Mouse (Mus musculus): Measurements from ENCODE around the gene Cog3. TPM values are rescaled to one million over a fixed set of nuclear protein-coding genes. Genes with fewer than 3 reads are reported as not detected.
A peak's percentile ranks its signal among the peaks of the same experiment; 100 is the strongest.

Cog3 gene
- polyA plus RNA-seq, 1 experiment from 2014 or later: 19.2 TPM

DNA sequence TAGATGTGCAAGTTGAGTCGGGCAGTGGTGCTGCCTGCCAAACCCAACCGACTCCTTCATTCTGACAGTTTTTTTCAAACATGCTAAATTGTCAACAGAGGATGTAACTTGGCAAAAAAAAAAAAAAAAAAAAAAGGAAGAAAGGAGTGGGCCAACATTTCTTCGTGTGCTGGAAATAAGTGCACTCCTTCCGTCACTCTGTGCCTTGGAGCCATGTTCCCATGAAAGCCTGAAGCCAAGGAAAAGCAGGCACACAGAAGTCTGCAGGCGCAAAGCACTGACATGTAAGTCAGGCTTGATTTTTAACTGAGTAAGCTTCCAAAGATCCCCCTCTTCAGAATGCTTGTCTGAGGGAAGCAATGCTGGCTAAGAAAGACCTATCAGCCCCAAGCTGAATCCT is 41.6 kb downstream of the Cog3 start:
- Histone ChIP-seq H3K27me3 (ENCODE audit: low read depth, poor library complexity, severe bottlenecking) (no peaks in the 10 kb centered on the region), H3K4me3 (no peak overlapping the region), H3K4me1 (peaks cover 8% of the 10 kb centered on the region), H3K9me3 (replicated peaks) (no peaks in the 10 kb centered on the region), H3K36me3 (peaks cover 82% of the 10 kb centered on the region), H3K27ac (replicated peaks) (no peak overlapping the region)
- no peak for DNase-seq (ENCODE audit: low spot score)
- WGBS: 92% methylated on average over 5 of the region's 5 CpGs

DNA sequence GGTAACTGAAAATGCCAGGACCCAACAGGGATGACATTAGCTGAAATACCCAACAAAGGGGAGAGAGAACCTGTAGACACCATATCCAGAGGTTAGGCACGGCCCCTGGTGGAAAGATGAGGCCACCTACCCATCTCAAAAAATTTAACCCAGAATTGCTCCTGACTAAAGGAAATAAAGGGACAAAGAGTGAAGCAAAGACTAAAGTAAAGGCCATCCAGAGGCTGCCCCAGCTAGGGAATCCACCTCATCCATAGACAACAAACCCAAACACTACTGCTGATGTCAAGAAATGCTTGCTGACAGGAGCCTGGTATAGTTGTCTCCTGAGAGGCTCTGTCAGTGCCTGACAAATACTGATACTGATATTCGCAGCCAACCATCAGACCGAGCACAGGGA is 42.6 kb downstream of the Cog3 start:
- no peak for DNase-seq (ENCODE audit: low spot score)
- peaks cover 13% of the 10 kb centered on the region for H3K4me1 ChIP-seq
- H3K27me3 ChIP-seq (ENCODE audit: low read depth, poor library complexity, severe bottlenecking): no peaks in the 10 kb centered on the region
- no peak overlapping the region for H3K27ac ChIP-seq (replicated peaks)
- peaks cover 77% of the 10 kb centered on the region for H3K36me3 ChIP-seq
- no peak overlapping the region for H3K4me3 ChIP-seq
- no peaks in the 10 kb centered on the region for H3K9me3 ChIP-seq (replicated peaks)
- WGBS: 99% methylated on average over 3 of the region's 3 CpGs

GRCm38 (mm10) chr14:75708986-75709385 is 45.3 kb downstream of the Cog3 start:
- no peaks in the 10 kb centered on the region for H3K27me3 ChIP-seq (ENCODE audit: low read depth, poor library complexity, severe bottlenecking)
- DNase-seq (ENCODE audit: low spot score): no peak
- H3K4me3 ChIP-seq: no peak overlapping the region
- H3K4me1 ChIP-seq: peaks cover 13% of the 10 kb centered on the region
- 98% methylated on average over 1 of the region's 1 CpGs for WGBS
- no peaks in the 10 kb centered on the region for H3K9me3 ChIP-seq (replicated peaks)
- H3K36me3 ChIP-seq: peaks cover 78% of the 10 kb centered on the region
- no peak overlapping the region for H3K27ac ChIP-seq (replicated peaks)

- 30% methylated on average over 7 of the region's 7 CpGs for WGBS
- no peaks in the 10 kb centered on the region for H3K27me3 ChIP-seq (ENCODE audit: low read depth, poor library complexity, severe bottlenecking)
- H3K4me1 ChIP-seq: peaks cover 13% of the 10 kb centered on the region
- no peak overlapping the region for H3K27ac ChIP-seq (replicated peaks)
- H3K9me3 ChIP-seq (replicated peaks): no peaks in the 10 kb centered on the region
- no peak overlapping the region for H3K4me3 ChIP-seq
- H3K36me3 ChIP-seq: peaks cover 81% of the 10 kb centered on the region
- peak; percentile 20 for DNase-seq (ENCODE audit: low spot score)
Observed at GRCm38 (mm10) chr14:75707771-75708170, 46.5 kb downstream of the Cog3 start.

DNA sequence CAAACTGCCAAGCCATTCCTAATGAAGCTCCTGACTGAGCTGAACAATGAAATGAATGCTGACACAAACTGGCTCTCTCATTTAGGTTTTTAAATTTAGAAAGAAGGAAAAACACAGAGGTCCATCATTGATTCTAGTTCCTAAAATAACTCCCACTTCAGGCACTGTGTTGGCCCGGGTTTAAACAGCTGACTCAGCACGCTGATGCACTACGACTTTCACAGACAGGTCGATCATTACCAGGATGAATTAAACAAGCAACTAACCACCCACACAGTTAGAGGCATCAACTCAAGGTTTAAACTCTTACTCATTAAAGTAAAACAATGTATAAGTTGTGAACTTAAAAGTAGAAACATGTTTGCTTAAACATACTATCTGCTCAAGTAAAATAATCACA is 47.7 kb downstream of the Cog3 start:
- peaks cover 13% of the 10 kb centered on the region for H3K4me1 ChIP-seq
- peaks cover 74% of the 10 kb centered on the region for H3K36me3 ChIP-seq
- H3K27me3 ChIP-seq (ENCODE audit: low read depth, poor library complexity, severe bottlenecking): no peaks in the 10 kb centered on the region
- no peak overlapping the region for H3K4me3 ChIP-seq
- H3K27ac ChIP-seq (replicated peaks): no peak overlapping the region
- 93% methylated on average over 4 of the region's 4 CpGs for WGBS
- DNase-seq (ENCODE audit: low spot score): no peak
- no peaks in the 10 kb centered on the region for H3K9me3 ChIP-seq (replicated peaks)

DNA sequence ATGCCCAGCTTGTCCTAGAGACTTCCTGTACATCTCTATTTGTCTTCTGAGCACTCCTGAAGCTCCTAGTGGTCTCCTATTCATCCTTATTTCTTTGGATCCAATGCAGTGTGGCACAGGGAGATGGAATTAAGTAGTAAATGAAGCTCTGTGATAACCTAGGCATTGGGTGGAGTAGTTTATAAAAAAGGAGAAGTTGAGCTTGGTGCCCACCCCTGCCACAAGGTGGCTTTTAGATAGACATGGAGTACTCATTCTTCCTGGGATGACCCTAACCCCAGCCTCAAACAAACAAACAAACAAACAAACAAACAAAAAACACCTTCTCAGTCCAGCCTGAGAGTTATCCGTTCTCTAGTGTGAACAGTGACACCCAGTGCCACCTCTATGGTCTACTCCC is 56.4 kb downstream of the Cog3 start:
- Histone ChIP-seq H3K4me1 (no peaks in the 10 kb centered on the region; the same call in 1 of the 2 replicates), H3K9me3 (replicated peaks) (peaks cover 7% of the 10 kb centered on the region; the same call in 1 of the 2 replicates), H3K27ac (replicated peaks) (no peak overlapping the region), H3K4me3 (no peak overlapping the region), H3K27me3 (ENCODE audit: low read depth, poor library complexity, severe bottlenecking) (no peaks in the 10 kb centered on the region), H3K36me3 (peaks cover 13% of the 10 kb centered on the region)
- 97% methylated on average over 1 of the region's 1 CpGs for WGBS
- no peak for DNase-seq (ENCODE audit: low spot score)

DNA sequence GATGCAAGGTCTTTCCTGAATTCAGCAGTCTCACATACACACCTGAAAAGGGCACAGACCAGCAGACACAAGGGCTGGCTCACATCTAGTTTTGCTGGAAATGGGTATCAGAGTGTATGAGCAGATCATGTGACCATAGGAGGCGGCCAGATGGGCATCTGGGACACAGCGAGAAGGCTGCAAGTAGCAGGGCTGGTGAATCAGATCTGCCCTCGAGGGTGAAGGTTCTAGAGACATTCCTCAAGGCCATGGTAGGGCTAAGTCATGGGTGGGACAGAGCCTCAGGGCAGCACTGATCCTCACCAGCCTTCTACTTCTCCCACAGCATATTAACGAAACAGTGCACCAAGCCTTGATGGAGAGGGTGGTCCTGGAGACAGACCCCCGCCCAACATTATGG is 58.2 kb downstream of the Cog3 start:
- H3K4me1 ChIP-seq: no peaks in the 10 kb centered on the region; the same call in 1 of the 2 replicates
- H3K9me3 ChIP-seq (replicated peaks): peaks cover 7% of the 10 kb centered on the region; the same call in 1 of the 2 replicates
- H3K27ac ChIP-seq (replicated peaks): no peak overlapping the region
- H3K4me3 ChIP-seq: no peak overlapping the region
- 88% methylated on average over 5 of the region's 5 CpGs for WGBS
- H3K27me3 ChIP-seq (ENCODE audit: low read depth, poor library complexity, severe bottlenecking): no peaks in the 10 kb centered on the region
- no peak for DNase-seq (ENCODE audit: low spot score)
- H3K36me3 ChIP-seq: peaks cover 2% of the 10 kb centered on the region

DNA sequence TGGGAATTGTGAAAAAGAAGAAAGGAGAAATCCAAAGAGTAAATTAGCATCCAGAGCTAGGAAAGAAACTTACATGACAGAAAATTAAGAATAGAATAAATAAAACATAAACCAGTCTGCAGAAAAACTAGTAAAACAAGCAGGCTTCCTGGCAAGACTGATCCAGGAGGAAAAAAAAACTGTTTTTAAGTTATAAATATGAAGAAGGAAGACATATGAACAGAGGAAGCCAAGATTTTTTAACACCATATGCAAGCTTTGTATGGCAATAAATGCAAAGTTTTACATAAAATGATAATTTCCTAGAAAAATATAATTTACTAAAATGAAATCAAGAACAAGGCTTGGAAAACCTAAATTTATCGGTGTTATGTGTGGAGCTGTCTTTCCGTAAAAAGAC is 63.9 kb downstream of the Cog3 start:
- Histone ChIP-seq H3K36me3 (no peaks in the 10 kb centered on the region), H3K9me3 (replicated peaks) (peaks cover 7% of the 10 kb centered on the region; the same call in 1 of the 2 replicates), H3K4me1 (no peaks in the 10 kb centered on the region), H3K27ac (replicated peaks) (no peak overlapping the region), H3K4me3 (no peak overlapping the region), H3K27me3 (ENCODE audit: low read depth, poor library complexity, severe bottlenecking) (no peaks in the 10 kb centered on the region)
- 95% methylated on average over 2 of the region's 2 CpGs for WGBS
- no peak for DNase-seq (ENCODE audit: low spot score)

DNA sequence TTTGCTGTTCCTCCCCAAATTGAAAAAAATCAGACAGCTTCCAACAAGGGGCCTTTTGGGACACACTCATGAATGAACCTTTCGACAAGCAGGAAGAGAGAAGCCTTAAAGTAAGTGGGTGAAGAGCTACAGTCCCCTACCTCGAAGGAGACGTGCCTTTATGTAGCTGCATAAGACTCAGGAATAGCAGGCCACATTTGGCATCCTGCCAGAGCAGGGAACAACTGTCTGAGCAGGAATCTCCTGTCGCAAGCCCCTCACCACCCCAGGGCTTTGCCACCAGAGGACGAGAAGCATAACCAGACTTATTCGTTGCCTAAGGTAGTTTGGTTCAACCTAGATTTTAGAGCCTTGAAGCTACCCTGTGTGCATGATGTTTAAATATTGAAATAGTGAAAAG is 78.0 kb downstream of the Cog3 start:
- DNase-seq (ENCODE audit: low spot score): no peak
- Histone ChIP-seq H3K4me3 (no peak overlapping the region), H3K36me3 (no peaks in the 10 kb centered on the region), H3K9me3 (replicated peaks) (no peaks in the 10 kb centered on the region), H3K27me3 (ENCODE audit: low read depth, poor library complexity, severe bottlenecking) (no peaks in the 10 kb centered on the region), H3K27ac (replicated peaks) (no peak overlapping the region), H3K4me1 (peaks cover 4% of the 10 kb centered on the region; the same call in 1 of the 2 replicates)
- 87% methylated on average over 6 of the region's 6 CpGs for WGBS

DNA sequence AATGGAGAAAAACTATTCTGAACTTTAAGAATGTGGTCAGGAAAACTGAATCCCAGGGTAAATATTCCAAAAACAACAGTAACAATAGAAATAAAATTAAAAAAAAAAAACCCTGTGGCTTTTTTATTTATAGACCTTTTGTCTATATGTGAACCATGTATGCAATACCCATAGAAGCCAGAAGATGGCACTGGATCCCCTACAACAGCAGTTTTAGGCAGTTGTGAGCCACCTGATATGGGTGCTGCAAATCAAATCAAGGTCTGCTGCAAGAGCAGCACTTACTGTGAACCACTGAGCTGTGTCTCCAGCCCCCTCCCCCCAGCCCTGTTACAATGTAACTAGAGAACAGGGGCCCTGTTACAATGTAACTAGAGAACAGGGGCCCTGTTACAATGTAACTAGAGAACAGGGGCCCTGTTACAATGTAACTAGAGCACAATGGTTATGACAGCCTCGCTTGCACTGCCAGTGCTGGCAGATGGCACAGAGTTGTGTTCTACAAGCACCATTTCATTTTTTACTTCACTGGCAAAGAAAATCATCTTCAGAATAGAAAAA is 85.2 kb downstream of the Cog3 start:
- WGBS: 96% methylated on average over 1 of the region's 1 CpGs
- H3K9me3 ChIP-seq (replicated peaks): no peaks in the 10 kb centered on the region
- no peaks in the 10 kb centered on the region for H3K36me3 ChIP-seq
- H3K27me3 ChIP-seq (ENCODE audit: low read depth, poor library complexity, severe bottlenecking): no peaks in the 10 kb centered on the region
- no peak for DNase-seq (ENCODE audit: low spot score)
- no peak overlapping the region for H3K27ac ChIP-seq (replicated peaks)
- no peaks in the 10 kb centered on the region for H3K4me1 ChIP-seq
- no peak overlapping the region for H3K4me3 ChIP-seq

DNA sequence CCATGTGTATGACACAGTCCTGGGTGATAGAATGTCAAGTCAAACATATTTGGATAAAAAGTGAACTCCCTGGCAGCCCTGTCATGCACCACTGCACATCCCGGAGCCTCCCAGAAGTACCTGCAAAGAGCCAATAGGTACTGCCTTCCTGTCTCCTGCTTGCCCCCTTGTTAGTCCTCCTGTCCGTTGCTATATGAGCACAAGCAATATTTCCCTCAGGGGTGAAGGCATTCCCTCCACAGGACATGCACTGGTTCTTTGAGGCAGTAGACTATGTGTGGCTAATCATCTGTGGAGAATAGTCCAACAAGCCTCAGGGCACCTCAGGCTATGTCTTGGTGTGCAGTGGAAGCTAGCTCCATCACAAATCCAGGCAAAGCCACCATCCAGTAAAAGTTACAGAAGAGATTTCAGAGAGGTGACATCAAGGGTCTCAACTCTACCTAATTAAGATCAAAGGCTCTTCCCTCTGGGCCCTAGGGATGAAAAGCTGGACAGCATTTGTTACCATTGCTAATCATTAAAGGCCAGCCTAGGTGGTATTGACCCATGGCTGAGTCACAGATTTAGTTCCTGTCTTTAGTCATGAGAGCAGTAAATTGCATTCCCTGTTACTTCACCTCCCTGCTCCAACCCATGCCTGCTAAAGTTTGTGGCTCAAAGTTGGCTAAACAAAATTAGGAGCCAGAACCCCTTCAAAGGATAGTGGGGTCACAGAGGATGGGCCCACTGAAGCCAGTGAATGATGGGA is 88.7 kb downstream of the Cog3 start:
- H3K4me3 ChIP-seq: no peak overlapping the region
- no peak overlapping the region for H3K27ac ChIP-seq (replicated peaks)
- no peaks in the 10 kb centered on the region for H3K9me3 ChIP-seq (replicated peaks)
- H3K36me3 ChIP-seq: no peaks in the 10 kb centered on the region
- no peaks in the 10 kb centered on the region for H3K27me3 ChIP-seq (ENCODE audit: low read depth, poor library complexity, severe bottlenecking)
- H3K4me1 ChIP-seq: no peaks in the 10 kb centered on the region
- 70% methylated on average over 2 of the region's 2 CpGs for WGBS
- no peak for DNase-seq (ENCODE audit: low spot score)

- Histone ChIP-seq H3K9me3 (replicated peaks) (no peaks in the 10 kb centered on the region), H3K36me3 (no peaks in the 10 kb centered on the region), H3K27ac (replicated peaks) (no peak overlapping the region), H3K4me3 (no peak overlapping the region), H3K27me3 (ENCODE audit: low read depth, poor library complexity, severe bottlenecking) (no peaks in the 10 kb centered on the region), H3K4me1 (peaks cover 4% of the 10 kb centered on the region; the same call in 1 of the 2 replicates)
- no peak for DNase-seq (ENCODE audit: low spot score)
- WGBS: 86% methylated on average over 8 of the region's 8 CpGs
Observed at GRCm38 (mm10) chr14:75661548-75661947, 92.8 kb downstream of the Cog3 start.

GRCm38 (mm10) chr14:75660936-75661335 is 93.4 kb downstream of the Cog3 start:
- Histone ChIP-seq H3K27me3 (ENCODE audit: low read depth, poor library complexity, severe bottlenecking) (no peaks in the 10 kb centered on the region), H3K27ac (replicated peaks) (no peak overlapping the region), H3K4me1 (peaks cover 5% of the 10 kb centered on the region; the same call in 1 of the 2 replicates), H3K36me3 (no peaks in the 10 kb centered on the region), H3K9me3 (replicated peaks) (no peaks in the 10 kb centered on the region), H3K4me3 (no peak overlapping the region)
- 95% methylated on average over 6 of the region's 6 CpGs for WGBS
- no peak for DNase-seq (ENCODE audit: low spot score)

Measured in midbrain, embryonic 10.5 days (tissue).